Mouse (Mus musculus): ENCODE results near the gene Actn1. TPM values are rescaled to one million over a fixed set of nuclear protein-coding genes. Genes with fewer than 3 reads are reported as not detected.
A peak's percentile ranks its signal among the peaks of the same experiment; 100 is the strongest.

Gene Actn1
- polyA plus RNA-seq, 1 experiment from 2014 or later: 7.9 TPM

GRCm38 (mm10) chr12:80151821-80152220, 108.3 kb downstream of the Actn1 start:
- H3K9me3 ChIP-seq (replicated peaks): no peaks in the 10 kb centered on the region
- no peak for ATAC-seq (ENCODE audit: insufficient read depth)
- no peaks in the 10 kb centered on the region for H3K27me3 ChIP-seq
- H3K4me2 ChIP-seq: no peak overlapping the region
- no peak overlapping the region for H3K27ac ChIP-seq (replicated peaks)
- peaks cover 13% of the 10 kb centered on the region for H3K4me1 ChIP-seq (replicated peaks)
- H3K9ac ChIP-seq: no peak overlapping the region
- 75% methylated on average over 6 of the region's 6 CpGs for WGBS (ENCODE audit: insufficient replicate concordance)
- H3K4me3 ChIP-seq (replicated peaks): no peak overlapping the region
- H3K36me3 ChIP-seq (replicated peaks): no peaks in the 10 kb centered on the region

- WGBS (ENCODE audit: insufficient replicate concordance): 23% methylated on average over 8 of the region's 8 CpGs
- Histone ChIP-seq H3K9me3 (replicated peaks) (no peaks in the 10 kb centered on the region), H3K36me3 (replicated peaks) (no peaks in the 10 kb centered on the region), H3K4me2 (peak overlapping the region; percentile 50), H3K27ac (replicated peaks) (no peak overlapping the region), H3K4me1 (replicated peaks) (peaks cover 23% of the 10 kb centered on the region), H3K27me3 (no peaks in the 10 kb centered on the region), H3K4me3 (replicated peaks) (no peak overlapping the region; the same call in 1 of the 2 replicates), H3K9ac (no peak overlapping the region)
- ATAC-seq (ENCODE audit: insufficient read depth): 0 out of 2 replicates have a peak, but pooled peaks have one; percentile 43
Measured at GRCm38 (mm10) chr12:80150624-80151023, 109.5 kb downstream of the Actn1 start.

- Histone ChIP-seq H3K4me1 (replicated peaks) (peaks cover 23% of the 10 kb centered on the region), H3K27me3 (no peaks in the 10 kb centered on the region), H3K27ac (replicated peaks) (no peak overlapping the region), H3K9me3 (replicated peaks) (no peaks in the 10 kb centered on the region), H3K4me3 (replicated peaks) (no peak overlapping the region), H3K9ac (no peak overlapping the region), H3K4me2 (no peak overlapping the region), H3K36me3 (replicated peaks) (no peaks in the 10 kb centered on the region)
- no peak for ATAC-seq (ENCODE audit: insufficient read depth)
- 76% methylated on average over 11 of the region's 11 CpGs for WGBS (ENCODE audit: insufficient replicate concordance)
Measured at GRCm38 (mm10) chr12:80147563-80148214, 112.5 kb downstream of the Actn1 start.

GRCm38 (mm10) chr12:80146227-80147223, 113.6 kb downstream of the Actn1 start:
- H3K4me1 ChIP-seq (replicated peaks): peaks cover 23% of the 10 kb centered on the region
- no peak for ATAC-seq (ENCODE audit: insufficient read depth)
- H3K36me3 ChIP-seq (replicated peaks): no peaks in the 10 kb centered on the region
- H3K4me3 ChIP-seq (replicated peaks): no peak overlapping the region
- H3K9ac ChIP-seq: no peak overlapping the region
- no peak overlapping the region for H3K4me2 ChIP-seq
- peak overlapping the region; percentile 68 for H3K27ac ChIP-seq (replicated peaks)
- WGBS (ENCODE audit: insufficient replicate concordance): 36% methylated on average over 21 of the region's 21 CpGs
- no peaks in the 10 kb centered on the region for H3K27me3 ChIP-seq
- H3K9me3 ChIP-seq (replicated peaks): no peaks in the 10 kb centered on the region

- peak overlapping the region; percentile 68 for H3K27ac ChIP-seq (replicated peaks)
- H3K36me3 ChIP-seq (replicated peaks): no peaks in the 10 kb centered on the region
- no peak overlapping the region for H3K4me2 ChIP-seq
- 59% methylated on average over 8 of the region's 8 CpGs for WGBS (ENCODE audit: insufficient replicate concordance)
- no peaks in the 10 kb centered on the region for H3K9me3 ChIP-seq (replicated peaks)
- H3K4me3 ChIP-seq (replicated peaks): no peak overlapping the region
- no peak overlapping the region for H3K9ac ChIP-seq
- ATAC-seq (ENCODE audit: insufficient read depth): no peak
- peaks cover 26% of the 10 kb centered on the region for H3K4me1 ChIP-seq (replicated peaks)
- H3K27me3 ChIP-seq: no peaks in the 10 kb centered on the region
Measured at GRCm38 (mm10) chr12:80145365-80145764, 114.8 kb downstream of the Actn1 start.

- H3K9ac ChIP-seq: no peak overlapping the region
- H3K27ac ChIP-seq (replicated peaks): no peak overlapping the region
- H3K36me3 ChIP-seq (replicated peaks): no peaks in the 10 kb centered on the region
- 73% methylated on average over 3 of the region's 3 CpGs for WGBS (ENCODE audit: insufficient replicate concordance)
- H3K4me3 ChIP-seq (replicated peaks): no peak overlapping the region
- ATAC-seq (ENCODE audit: insufficient read depth): no peak
- no peaks in the 10 kb centered on the region for H3K27me3 ChIP-seq
- H3K4me1 ChIP-seq (replicated peaks): peaks cover 28% of the 10 kb centered on the region
- no peak overlapping the region for H3K4me2 ChIP-seq
- H3K9me3 ChIP-seq (replicated peaks): no peaks in the 10 kb centered on the region
Measured at GRCm38 (mm10) chr12:80144846-80145245, 115.3 kb downstream of the Actn1 start.

- Histone ChIP-seq H3K4me2 (no peak overlapping the region), H3K9me3 (replicated peaks) (no peaks in the 10 kb centered on the region), H3K36me3 (replicated peaks) (no peaks in the 10 kb centered on the region), H3K9ac (no peak overlapping the region), H3K4me3 (replicated peaks) (no peak overlapping the region), H3K4me1 (replicated peaks) (peaks cover 22% of the 10 kb centered on the region), H3K27ac (replicated peaks) (no peak overlapping the region), H3K27me3 (no peaks in the 10 kb centered on the region)
- 11% methylated on average over 7 of the region's 7 CpGs for WGBS (ENCODE audit: insufficient replicate concordance)
- no peak for ATAC-seq (ENCODE audit: insufficient read depth)
Measured at GRCm38 (mm10) chr12:80141470-80141869, 118.7 kb downstream of the Actn1 start.

- H3K27me3 ChIP-seq: no peaks in the 10 kb centered on the region
- H3K9ac ChIP-seq: no peak overlapping the region
- no peak overlapping the region for H3K4me2 ChIP-seq
- no peaks in the 10 kb centered on the region for H3K36me3 ChIP-seq (replicated peaks)
- no peak for ATAC-seq (ENCODE audit: insufficient read depth)
- no peak overlapping the region for H3K4me3 ChIP-seq (replicated peaks)
- no peak overlapping the region for H3K27ac ChIP-seq (replicated peaks)
- 29% methylated on average over 8 of the region's 8 CpGs for WGBS (ENCODE audit: insufficient replicate concordance)
- H3K4me1 ChIP-seq (replicated peaks): peaks cover 19% of the 10 kb centered on the region
- H3K9me3 ChIP-seq (replicated peaks): no peaks in the 10 kb centered on the region
Measured at GRCm38 (mm10) chr12:80141011-80141410, 119.2 kb downstream of the Actn1 start.

GRCm38 (mm10) chr12:80137744-80138143, 122.4 kb downstream of the Actn1 start:
- Histone ChIP-seq H3K4me3 (replicated peaks) (no peak overlapping the region), H3K9ac (no peak overlapping the region), H3K9me3 (replicated peaks) (no peaks in the 10 kb centered on the region), H3K27me3 (no peaks in the 10 kb centered on the region), H3K27ac (replicated peaks) (no peak overlapping the region), H3K36me3 (replicated peaks) (no peaks in the 10 kb centered on the region), H3K4me2 (no peak overlapping the region), H3K4me1 (replicated peaks) (peaks cover 19% of the 10 kb centered on the region)
- WGBS (ENCODE audit: insufficient replicate concordance): 42% methylated on average over 1 of the region's 1 CpGs
- ATAC-seq (ENCODE audit: insufficient read depth): no peak

- 65% methylated on average over 6 of the region's 6 CpGs for WGBS (ENCODE audit: insufficient replicate concordance)
- ATAC-seq (ENCODE audit: insufficient read depth): no peak
Measured at GRCm38 (mm10) chr12:80137246-80137645, 122.9 kb downstream of the Actn1 start.

GRCm38 (mm10) chr12:80136264-80136930, 123.8 kb downstream of the Actn1 start:
- no peaks in the 10 kb centered on the region for H3K36me3 ChIP-seq (replicated peaks)
- no peak for ATAC-seq (ENCODE audit: insufficient read depth)
- no peak overlapping the region for H3K4me3 ChIP-seq (replicated peaks)
- 67% methylated on average over 12 of the region's 12 CpGs for WGBS (ENCODE audit: insufficient replicate concordance)
- H3K27ac ChIP-seq (replicated peaks): no peak overlapping the region
- peaks cover 30% of the 10 kb centered on the region for H3K4me1 ChIP-seq (replicated peaks)
- no peak overlapping the region for H3K9ac ChIP-seq
- no peak overlapping the region for H3K4me2 ChIP-seq
- no peaks in the 10 kb centered on the region for H3K27me3 ChIP-seq
- H3K9me3 ChIP-seq (replicated peaks): no peaks in the 10 kb centered on the region

More at GRCm38 (mm10) chr12:80137246-80137645, 122.9 kb downstream of the Actn1 start:
- Histone ChIP-seq H3K9ac (no peak overlapping the region), H3K27me3 (no peaks in the 10 kb centered on the region), H3K36me3 (replicated peaks) (no peaks in the 10 kb centered on the region), H3K4me3 (replicated peaks) (no peak overlapping the region), H3K4me1 (replicated peaks) (peaks cover 21% of the 10 kb centered on the region), H3K27ac (replicated peaks) (no peak overlapping the region), H3K9me3 (replicated peaks) (no peaks in the 10 kb centered on the region), H3K4me2 (no peak overlapping the region)
